Mouse (Mus musculus) MEL (cell line): ENCODE measurements around the gene Uox. TPM values are rescaled to one million over a fixed set of nuclear protein-coding genes. Genes with fewer than 3 reads are reported as not detected.

Source experiments
- DNase-seq: peaks from one replicate; pipeline ENCODE4 v3.0.0; 2011; ENCODE audit warnings: low read depth, low spot score
- H3K27ac ChIP-seq: 2 replicates; pipeline ENCODE4 v1.5.1; 2012; ENCODE audit warnings: low read depth, mild to moderate bottlenecking, control low read depth, low read length, moderate library complexity; ENCODE audit not compliant: control insufficient read depth
- H3K27me3 ChIP-seq, 2 experiments: fragments of 150-350 bp in 1 of 2; sonication (generic) in 1 of 2; 2 replicates each; pipeline ENCODE4 v1.6.1; 2012; ENCODE audit warnings: low read length in 2 of 2, mild to moderate bottlenecking in 2 of 2, improper control_type of control experiment in 1 of 2, moderate library complexity in 1 of 2; ENCODE audit not compliant: insufficient read depth in 2 of 2, control insufficient read depth in 1 of 2
- H3K36me3 ChIP-seq, 2 experiments: 2 replicates each; pipeline ENCODE4 v1.6.1; 2012 to 2014; ENCODE audit warnings: low read length in 2 of 2, improper control_type of control experiment in 1 of 2, inconsistent platforms in 1 of 2, mild to moderate bottlenecking in 1 of 2; ENCODE audit not compliant: insufficient read depth in 2 of 2, control insufficient read depth in 1 of 2
- H3K4me1 ChIP-seq, 2 experiments: fragments of 150-350 bp in 1 of 2; sonication (generic) in 1 of 2; 2 replicates each; pipeline ENCODE4 v1.6.1; 2012; ENCODE audit warnings: low read length in 2 of 2, improper control_type of control experiment in 1 of 2, mild to moderate bottlenecking in 1 of 2; ENCODE audit not compliant: insufficient read depth in 2 of 2, control insufficient read depth in 1 of 2
- H3K4me3 ChIP-seq, 2 experiments: fragments of 150-350 bp in 1 of 2; sonication (generic) in 1 of 2; 2 replicates each; pipeline ENCODE4 v1.5.1; 2012; ENCODE audit warnings: low read depth in 2 of 2, low read length in 2 of 2, mild to moderate bottlenecking in 2 of 2, moderate library complexity in 2 of 2, control low read depth in 1 of 2, improper control_type of control experiment in 1 of 2; ENCODE audit not compliant: control insufficient read depth in 1 of 2, insufficient read depth in 1 of 2
- H3K79me2 ChIP-seq: 2 replicates; pipeline ENCODE4 v1.6.1; 2012; ENCODE audit warnings: mild to moderate bottlenecking, low read length, moderate library complexity; ENCODE audit not compliant: control insufficient read depth, poor library complexity, insufficient read depth
- H3K9ac ChIP-seq: 2 replicates; pipeline ENCODE4 v1.6.1; 2012; ENCODE audit warnings: low read depth, mild to moderate bottlenecking, control low read depth, low read length, moderate library complexity; ENCODE audit not compliant: control insufficient read depth, poor library complexity, severe bottlenecking
- H3K9me3 ChIP-seq: fragments of 150-350 bp; sonication (generic); replicated peaks from 2 replicates; pipeline ENCODE4 v1.6.1; 2012; ENCODE audit warnings: mild to moderate bottlenecking, low read length, improper control_type of control experiment, moderate library complexity; ENCODE audit not compliant: insufficient read depth
- BHLHE40 ChIP-seq: IDR thresholded peaks from 2 replicates; pipeline ENCODE4 v1.6.1; 2012; ENCODE audit warnings: low read depth, mild to moderate bottlenecking, inconsistent platforms, low read length, improper control_type of control experiment, borderline replicate concordance
- CHD1 ChIP-seq: IDR thresholded peaks from 2 replicates; pipeline ENCODE4 v1.6.1; 2012; ENCODE audit warnings: low read depth, mild to moderate bottlenecking, inconsistent platforms, low read length, improper control_type of control experiment
- CHD2 ChIP-seq: IDR thresholded peaks from 2 replicates; pipeline ENCODE4 v1.6.1; 2011; ENCODE audit warnings: low read length, improper control_type of control experiment
- CTCF ChIP-seq, 3 experiments: IDR thresholded peaks in 2 of 3; conservative IDR thresholded peaks in 1 of 3; 2 replicates each; pipeline ENCODE4 v1.5.1; 2011 to 2012; ENCODE audit warnings: low read length in 3 of 3, low read depth in 2 of 3, mild to moderate bottlenecking in 2 of 3, improper control_type of control experiment in 1 of 3, inconsistent platforms in 1 of 3, mixed read lengths in 1 of 3, moderate library complexity in 1 of 3; ENCODE audit not compliant: control insufficient read depth in 1 of 3, insufficient read depth in 1 of 3, poor library complexity in 1 of 3, severe bottlenecking in 1 of 3
- E2F4 ChIP-seq: IDR thresholded peaks from 2 replicates; pipeline ENCODE4 v1.6.1; 2011; ENCODE audit warnings: low read depth, low read length, improper control_type of control experiment, borderline replicate concordance
- EP300 ChIP-seq, 2 experiments: IDR thresholded peaks; 2 replicates each; pipeline ENCODE4 v1.6.1; 2011; ENCODE audit warnings: improper control_type of control experiment in 2 of 2, low read length in 2 of 2, low read depth in 1 of 2, mild to moderate bottlenecking in 1 of 2
- GABPA ChIP-seq: IDR thresholded peaks from 2 replicates; pipeline ENCODE4 v1.6.1; 2012; ENCODE audit warnings: low read depth, mild to moderate bottlenecking, inconsistent platforms, low read length, improper control_type of control experiment, moderate library complexity
- MAFK ChIP-seq: IDR thresholded peaks from 2 replicates; pipeline ENCODE4 v1.6.1; 2011; ENCODE audit warnings: low read depth, mild to moderate bottlenecking, low read length, improper control_type of control experiment, borderline replicate concordance
- MAX ChIP-seq: IDR thresholded peaks from 2 replicates; pipeline ENCODE4 v1.6.1; 2011; ENCODE audit warnings: low read length, improper control_type of control experiment
- MYC ChIP-seq: IDR thresholded peaks from 2 replicates; pipeline ENCODE4 v1.6.1; 2011; ENCODE audit warnings: low read depth, mild to moderate bottlenecking, low read length, improper control_type of control experiment, moderate library complexity
- NRF1 ChIP-seq: IDR thresholded peaks from 2 replicates; pipeline ENCODE4 v1.6.1; 2014; ENCODE audit warnings: low read depth, mild to moderate bottlenecking, inconsistent platforms, low read length, improper control_type of control experiment, moderate library complexity; ENCODE audit not compliant: poor library complexity, insufficient read depth, severe bottlenecking
- POLR2A ChIP-seq, 2 experiments: IDR thresholded peaks; 2 replicates each; pipeline ENCODE4 v1.6.1; 2011 to 2012; ENCODE audit warnings: low read length in 2 of 2, mild to moderate bottlenecking in 2 of 2, control low read depth in 1 of 2, improper control_type of control experiment in 1 of 2, low read depth in 1 of 2, moderate library complexity in 1 of 2; ENCODE audit not compliant: control insufficient read depth in 1 of 2, insufficient read depth in 1 of 2, poor library complexity in 1 of 2
- POLR2AphosphoS5 ChIP-seq: IDR thresholded peaks from 2 replicates; pipeline ENCODE4 v1.6.1; 2012; ENCODE audit warnings: low read depth, borderline replicate concordance, mild to moderate bottlenecking, inconsistent platforms, low read length, moderate library complexity, mixed read lengths
- RAD21 ChIP-seq: IDR thresholded peaks from 2 replicates; pipeline ENCODE4 v1.6.1; 2011; ENCODE audit warnings: mild to moderate bottlenecking, low read depth, low read length, improper control_type of control experiment
- SIN3A ChIP-seq: IDR thresholded peaks from 2 replicates; pipeline ENCODE4 v1.6.1; 2012; ENCODE audit warnings: low read length, improper control_type of control experiment, inconsistent platforms
- SMC3 ChIP-seq: IDR thresholded peaks from 2 replicates; pipeline ENCODE4 v1.6.1; 2011; ENCODE audit warnings: low read depth, low read length, improper control_type of control experiment
- TAL1 ChIP-seq: IDR thresholded peaks from 2 replicates; pipeline ENCODE4 v1.6.1; 2012; ENCODE audit warnings: mild to moderate bottlenecking, inconsistent platforms, low read length, moderate library complexity, mixed read lengths
- TBP ChIP-seq: IDR thresholded peaks from 2 replicates; pipeline ENCODE4 v1.8.0; 2011; ENCODE audit warnings: low read depth, low read length, improper control_type of control experiment
- polyA plus RNA-seq, 2 experiments: library from polyadenylated mRNA; stranded (reverse) in 1 of 2; unstranded in 1 of 2; fragments of >175 nt in 1 of 2; fragments of >200 nt in 1 of 2; gene quantifications; 2 replicates each; pipeline versions ENCODE4 v1.2.1 to v1.2.4; 2012; ENCODE audit warnings: low replicate concordance in 2 of 2, low read depth in 1 of 2; ENCODE audit not compliant: insufficient read length in 2 of 2, insufficient read depth in 1 of 2, missing spikeins in 1 of 2
- total RNA-seq: library from RNA; depleted of rRNA; stranded (reverse); fragments of 300-350 nt; gene quantifications from 2 replicates; pipeline ENCODE4 v1.2.3, GENCODE M21; 2012

Gene Uox
- total and polyA plus RNA-seq, 3 experiments = not detected

- no peak overlapping the region for H3K27ac ChIP-seq
- no peak overlapping the region for H3K9ac ChIP-seq
- H3K36me3 ChIP-seq = no peaks in the 10 kb centered on the region
- no peak for DNase-seq
- H3K4me1 ChIP-seq = no peaks in the 10 kb centered on the region
- peaks cover 4 to 9% of the 10 kb centered on the region in 2 experiments; a peak in 3 of 4 replicates for H3K27me3 ChIP-seq
- no peak for TF ChIP-seq MAX
- peak; percentile 43 for TF ChIP-seq SMC3
- TF ChIP-seq CTCF (IDR thresholded peaks at IDR 0.05 in 2 of 3, conservative IDR thresholded peaks at IDR 0.05 in 1 of 3; ENCODE audit: control insufficient read depth in 1 of 3, insufficient read depth in 1 of 3, low read depth in 2 of 3, low read length in 3 of 3, poor library complexity in 1 of 3, severe bottlenecking in 1 of 3) = peak in 2 of 3 experiments; percentile 11 to 15; a peak in 1 of 6 replicates
- no peak for TF ChIP-seq TBP
- no peaks in the 10 kb centered on the region for H3K79me2 ChIP-seq
- no peaks in the 10 kb centered on the region for H3K9me3 ChIP-seq
- no peak overlapping the region for H3K4me3 ChIP-seq
These were observed 13.7 kb upstream of the Uox start for GRCm38 (mm10) chr3:146556567-146556966.

GRCm38 (mm10) chr3:146557507-146557906 is 12.7 kb upstream of the Uox start:
- Histone ChIP-seq H3K27me3 (peaks cover 4 to 7% of the 10 kb centered on the region in 2 experiments; a peak in 3 of 4 replicates), H3K79me2 (no peaks in the 10 kb centered on the region), H3K27ac (no peak overlapping the region), H3K36me3 (no peaks in the 10 kb centered on the region), H3K9me3 (no peaks in the 10 kb centered on the region), H3K9ac (no peak overlapping the region), H3K4me1 (no peaks in the 10 kb centered on the region), H3K4me3 (no peak overlapping the region)
- TF ChIP-seq MAFK (no peak), BHLHE40 (no peak), MYC (no peak), POLR2AphosphoS5 (no peak), RAD21 (no peak), MAX (no peak), NRF1 (no peak), E2F4 (no peak), EP300 (IDR thresholded peaks at IDR 0.05; ENCODE audit: low read depth in 1 of 2, low read length in 2 of 2) (no peak), POLR2A (IDR thresholded peaks at IDR 0.05; ENCODE audit: control insufficient read depth in 1 of 2, insufficient read depth in 1 of 2, low read depth in 1 of 2, low read length in 2 of 2, poor library complexity in 1 of 2) (no peak), CHD1 (no peak), SMC3 (no peak), TAL1 (no peak), SIN3A (no peak), CHD2 (no peak), GABPA (no peak)
- no peak for DNase-seq
